Mouse (Mus musculus) retina, adult 2 months (tissue): ENCODE measurements at regions not wholly inside any gene's neighbourhood (a gene's known extent, or its start where the extent isn't known, plus 50 kb on each side); places are given as distances from the start of the nearest gene placed in this dataset.

Experiments
- DNase-seq: peaks from one replicate; pipeline ENCODE4 v3.0.0-alpha.2; 2012; ENCODE audit warnings: low read depth, low spot score

DNA sequence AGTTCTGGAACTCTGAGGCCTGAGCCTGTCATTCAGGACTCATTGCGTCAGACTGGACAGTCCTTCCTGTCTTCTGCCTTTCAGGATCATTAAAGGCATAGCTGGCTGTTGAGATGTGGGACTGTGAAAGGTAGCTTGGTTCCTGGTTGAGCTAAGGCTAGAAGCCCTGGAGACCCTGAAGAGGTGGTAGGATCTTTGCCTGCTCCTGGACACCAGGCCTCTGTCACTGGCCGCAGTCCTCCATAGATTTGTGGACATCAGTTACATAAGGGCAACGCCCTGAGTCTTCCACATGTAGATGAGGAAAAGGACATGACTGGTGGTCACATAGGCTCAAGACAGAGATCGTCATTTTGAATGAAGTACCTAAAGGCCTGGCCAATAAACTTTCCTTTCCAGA is 127.9 kb downstream of the Opa1 start:
- DNase-seq = no peak

DNA sequence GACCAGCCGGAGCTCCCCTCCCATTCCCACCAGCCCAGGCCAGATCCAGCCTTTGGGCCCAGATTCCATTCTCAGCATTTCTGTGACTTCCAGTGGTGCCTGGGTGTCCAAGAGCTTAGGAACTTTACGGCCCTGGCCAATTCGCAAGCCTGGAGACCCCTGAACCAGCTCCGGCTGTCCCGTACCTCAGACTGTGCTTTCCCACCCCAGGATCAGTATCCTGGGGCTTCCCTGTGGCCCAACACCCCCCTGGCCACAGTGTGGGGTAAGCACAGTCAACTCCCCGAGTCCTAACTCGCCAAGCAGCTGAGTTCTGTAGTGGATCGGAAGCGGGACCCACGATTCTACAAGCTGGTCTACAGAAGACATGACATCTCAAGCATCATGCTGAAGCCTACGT is 128.5 kb downstream of the Opa1 start:
- DNase-seq = no peak

DNA sequence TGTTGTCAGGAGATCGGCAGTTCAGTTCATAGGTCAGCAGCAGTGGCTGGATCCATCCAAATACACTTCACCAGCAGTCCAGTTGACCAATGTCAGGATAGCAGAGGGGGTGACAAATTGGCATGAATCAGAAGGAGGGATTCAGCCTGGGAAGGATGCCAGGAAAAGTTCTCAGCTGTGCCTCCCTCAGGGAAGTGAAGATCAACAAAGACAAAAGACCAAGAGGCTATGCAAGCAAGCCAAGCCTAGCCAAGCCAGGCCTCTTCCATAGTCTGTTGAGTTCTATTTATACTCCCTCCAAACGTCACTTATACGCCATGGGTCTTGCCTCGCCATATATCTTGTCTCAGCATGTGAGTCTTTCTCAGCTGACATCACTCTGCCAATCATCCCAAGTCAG is 129.9 kb downstream of the Opa1 start:
- no peak for DNase-seq

DNA sequence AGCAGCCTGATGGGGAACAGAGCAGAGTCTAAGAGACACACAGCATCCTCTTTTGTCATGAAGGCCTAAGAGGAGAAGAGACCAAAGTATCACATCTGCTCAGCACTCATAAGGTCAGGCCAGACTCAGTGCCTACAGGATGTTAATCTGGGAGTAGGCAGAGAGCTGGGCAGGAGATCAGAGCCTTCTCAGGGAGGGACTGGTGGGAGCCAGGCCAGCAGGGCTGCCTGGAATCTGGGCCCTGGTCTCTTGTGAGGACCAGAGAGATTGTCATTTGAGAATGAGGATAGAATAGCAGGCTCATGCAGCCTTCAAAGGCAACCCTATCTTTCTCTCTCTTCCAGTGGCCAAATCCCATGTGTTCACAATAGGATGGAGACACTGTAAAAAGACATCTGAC is 132.3 kb downstream of the Opa1 start:
- DNase-seq = no peak

DNA sequence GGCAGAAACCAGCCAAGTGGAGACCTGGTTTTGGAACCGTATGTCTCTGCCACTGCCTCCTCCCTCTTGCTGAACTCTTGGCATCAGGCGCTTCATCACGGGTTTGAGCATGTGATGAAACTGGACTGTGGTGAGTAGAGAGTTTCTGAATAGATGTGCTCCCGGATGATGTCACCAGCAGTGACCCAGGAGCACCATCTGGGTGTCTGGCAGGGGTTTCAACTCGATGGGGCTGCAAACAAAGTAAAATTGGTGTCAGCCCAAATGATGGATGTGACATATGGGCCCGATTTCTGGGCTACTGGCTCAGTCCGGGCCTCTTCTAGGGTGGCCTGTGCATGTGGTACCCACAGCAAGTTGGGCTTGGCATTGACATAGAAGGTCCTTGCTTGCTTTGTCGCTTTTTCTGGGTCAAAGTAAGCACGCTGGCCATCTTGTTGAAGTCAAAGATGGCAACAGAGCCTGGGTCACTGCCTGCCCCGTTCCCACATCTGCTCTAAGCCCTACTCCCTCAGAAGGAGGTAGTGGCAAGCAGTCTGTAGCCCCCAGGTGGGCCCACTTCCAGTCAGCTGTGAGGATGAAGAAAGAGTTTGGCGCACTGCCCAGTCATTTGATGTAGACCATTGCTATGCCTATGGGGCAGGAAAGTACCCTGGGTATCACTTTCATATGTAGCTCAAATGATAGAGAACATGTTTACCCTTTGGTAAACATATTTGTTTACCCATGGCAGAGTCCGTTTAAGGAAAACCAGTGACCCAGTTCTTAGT is 133.0 kb downstream of the Opa1 start:
- no peak for DNase-seq

DNA sequence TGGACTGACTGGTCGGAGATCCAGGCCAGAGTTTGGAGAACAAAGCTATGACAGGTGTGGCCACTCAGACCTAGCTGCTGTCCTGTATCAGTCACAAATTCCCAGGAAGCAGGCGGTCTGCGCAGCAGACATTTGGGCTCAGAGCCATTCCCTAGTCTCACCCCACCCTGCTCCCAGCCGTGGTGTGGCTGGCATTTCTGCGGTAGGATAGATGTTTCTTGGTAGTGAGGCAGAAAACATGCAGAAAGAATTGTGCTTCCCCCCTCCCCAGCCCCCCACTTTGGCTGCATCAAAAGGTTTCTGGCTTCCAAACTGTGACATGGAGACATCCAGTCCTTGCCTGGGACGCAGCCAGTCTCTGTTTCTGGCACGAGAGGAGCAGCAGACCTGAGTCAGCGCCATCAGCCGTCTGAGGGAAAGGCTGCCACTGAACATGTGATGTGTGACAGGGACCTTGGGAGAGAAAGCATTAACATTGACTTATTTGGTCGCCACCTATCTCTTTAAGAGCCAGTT is 135.5 kb downstream of the Opa1 start:
- DNase-seq = no peak

DNA sequence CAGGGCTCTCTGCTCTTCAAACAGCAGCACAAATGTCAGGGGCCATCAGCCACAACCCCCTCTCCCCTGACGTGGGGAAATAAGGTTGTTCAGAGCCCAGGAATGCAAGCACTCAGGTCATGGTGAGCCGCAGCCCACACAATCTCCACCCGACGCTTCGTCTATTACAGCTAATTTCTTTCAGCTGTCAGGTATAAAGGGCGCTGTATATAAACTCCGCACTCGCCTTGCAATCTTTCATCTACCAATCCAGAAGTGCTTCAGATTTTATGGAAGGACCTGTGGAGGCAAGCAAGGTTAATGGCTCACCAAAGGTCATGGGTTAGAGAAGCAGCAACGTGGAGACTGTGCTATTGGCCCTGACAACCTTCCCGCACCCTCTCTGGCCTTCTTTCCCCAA is 139.8 kb downstream of the Opa1 start:
- no peak for DNase-seq

DNA sequence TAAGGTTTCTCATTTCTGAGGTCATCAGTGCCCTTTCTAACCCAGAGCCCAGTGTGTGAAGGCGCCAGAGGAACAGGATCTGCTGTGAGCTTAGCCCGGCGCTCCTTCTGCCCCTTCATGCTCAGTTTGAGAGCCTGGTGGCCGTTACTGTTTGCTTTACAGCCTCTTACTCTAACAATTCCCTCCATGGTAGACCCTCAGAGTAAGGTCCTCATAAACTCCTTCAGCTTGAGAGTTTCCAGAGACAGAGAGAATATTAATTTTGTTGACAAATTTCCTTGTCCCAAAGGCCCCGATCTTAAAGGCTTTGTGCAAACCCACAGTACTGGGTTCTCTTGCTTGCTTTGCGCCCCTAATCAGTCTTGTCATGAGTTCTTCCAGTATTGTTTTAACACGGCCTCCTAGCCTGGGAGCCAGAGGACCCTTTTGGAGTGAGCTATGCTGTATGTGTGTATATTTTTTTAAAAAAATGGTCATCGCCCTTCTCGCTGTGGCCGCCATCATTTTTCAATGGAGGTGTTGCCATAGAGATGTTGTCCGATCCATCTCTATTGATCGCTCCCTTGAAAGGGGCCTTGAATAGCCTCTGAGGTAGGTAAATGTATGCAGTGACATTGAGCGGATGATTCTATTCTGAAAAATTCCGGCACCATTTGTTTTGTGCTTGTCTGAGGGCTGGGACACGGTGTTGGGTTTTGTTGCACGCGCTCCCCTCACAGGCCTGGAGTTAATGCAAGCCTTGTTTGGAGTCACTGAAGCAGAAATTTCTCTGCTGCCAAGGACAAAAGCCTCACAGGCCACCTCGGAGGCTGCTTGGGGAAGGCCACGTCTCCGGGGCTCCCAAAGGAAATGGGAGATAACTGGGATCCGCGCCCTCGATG is 140.7 kb downstream of the Opa1 start:
- no peak for DNase-seq

DNA sequence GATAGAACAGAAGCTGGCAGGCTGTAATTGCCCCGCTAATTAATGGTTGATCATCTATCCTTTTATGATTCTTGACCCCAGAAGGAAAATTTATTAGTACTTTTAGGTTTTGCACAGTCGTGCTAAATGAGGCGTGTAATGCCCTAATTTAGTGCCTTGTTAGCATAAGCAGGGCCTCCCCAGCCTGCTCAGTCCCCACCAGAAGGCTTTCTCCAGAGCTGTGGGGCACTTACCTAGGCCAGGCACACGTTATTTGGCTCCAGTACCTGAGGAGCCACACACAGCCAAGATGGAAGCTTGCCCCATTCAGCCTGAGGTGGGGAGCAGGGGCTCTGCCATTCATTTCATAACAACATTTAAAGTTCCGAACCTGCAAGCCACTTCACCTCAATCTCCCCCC is 146.0 kb downstream of the Opa1 start:
- no peak for DNase-seq

DNA sequence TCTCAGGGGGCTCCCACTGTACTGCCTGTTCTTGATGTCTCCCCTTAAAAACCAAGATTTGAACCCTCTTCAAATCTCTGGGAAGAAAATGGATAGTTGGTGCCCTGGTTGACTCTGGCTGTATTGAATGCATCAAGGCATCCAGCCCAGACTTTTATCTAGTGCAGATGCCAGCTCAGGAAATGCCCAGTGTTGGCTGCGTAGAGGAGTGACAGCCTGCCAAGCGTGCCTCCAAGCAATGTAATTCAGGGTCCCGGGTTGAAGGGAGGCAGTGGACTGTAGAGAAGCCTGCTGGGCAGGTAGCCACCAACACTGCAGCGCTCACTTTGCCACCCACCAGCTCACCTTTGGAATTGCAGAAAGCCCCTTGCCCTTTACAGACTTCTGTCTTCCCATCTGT is 146.4 kb downstream of the Opa1 start:
- DNase-seq = no peak

DNA sequence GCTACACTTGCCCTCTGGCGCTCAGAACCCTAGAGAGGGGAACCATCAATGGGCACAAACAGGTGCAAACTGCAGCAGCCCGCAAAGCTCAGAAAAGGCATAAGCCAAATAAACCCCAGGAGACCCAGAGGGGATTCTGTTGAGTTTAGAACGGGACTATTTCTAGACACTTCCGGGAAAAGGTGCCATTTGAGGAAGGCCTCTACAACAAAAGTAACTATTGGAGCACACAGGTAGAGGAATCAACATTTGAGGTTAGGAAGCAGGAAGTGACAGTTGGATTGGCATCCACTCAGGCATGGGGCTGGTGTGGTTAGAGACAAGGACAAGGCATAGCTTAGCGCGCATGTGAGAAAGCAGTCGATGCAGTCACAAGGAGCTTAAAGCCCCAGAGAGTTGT is 148.3 kb downstream of the Opa1 start:
- no peak for DNase-seq

DNA sequence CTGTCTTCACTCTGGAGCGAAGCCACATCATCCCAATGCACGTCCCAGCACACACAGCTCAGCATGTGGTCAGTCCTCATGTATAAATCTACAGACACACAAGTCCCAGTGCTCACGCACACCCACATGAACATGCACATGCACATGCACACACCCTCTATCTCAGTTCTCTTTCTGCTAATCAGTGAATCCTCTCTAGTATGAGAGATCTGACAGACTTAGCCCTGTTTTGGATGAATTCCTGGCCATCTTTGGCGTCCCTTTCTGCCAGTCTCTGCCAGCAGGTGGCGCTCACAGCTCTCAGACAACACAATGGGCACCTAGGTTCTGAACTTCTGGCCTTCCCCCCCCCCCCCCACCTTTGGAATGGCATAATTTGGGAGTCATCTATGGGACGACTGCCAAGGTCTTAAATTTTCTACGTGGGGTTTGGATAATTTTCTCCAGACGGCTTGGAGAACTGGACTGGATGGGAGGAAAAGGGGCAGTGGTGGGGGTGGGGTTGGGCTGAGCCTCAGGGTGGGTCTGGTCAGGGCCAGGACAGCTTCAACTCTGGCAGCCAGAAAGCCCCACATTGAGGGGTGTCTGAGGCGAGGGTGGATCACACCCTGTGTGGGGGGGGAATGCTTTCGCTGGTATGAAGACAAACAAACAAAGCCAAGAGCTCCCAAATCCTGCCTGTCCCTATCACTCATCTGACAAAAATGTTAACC is 149.8 kb downstream of the Opa1 start:
- peak; percentile 45 for DNase-seq

DNA sequence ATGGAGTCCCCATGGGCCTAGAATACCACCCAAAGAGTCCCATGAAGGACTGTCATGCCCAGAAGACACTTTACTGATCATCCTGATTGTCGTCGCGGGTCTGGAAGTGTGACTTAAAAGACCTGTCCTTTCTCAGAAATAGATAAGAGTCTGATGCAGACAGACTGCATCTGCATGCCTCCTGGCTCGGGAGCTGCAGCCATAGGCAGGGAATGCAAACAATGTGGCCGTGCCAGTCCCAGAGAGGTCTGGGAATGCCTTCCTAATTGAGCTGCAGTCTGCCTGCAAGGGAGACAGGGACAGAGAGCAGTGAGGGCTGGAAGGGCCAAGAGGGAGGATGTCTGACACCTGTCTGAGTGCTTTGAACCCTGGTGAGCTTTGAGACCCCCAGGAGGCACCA is 150.9 kb downstream of the Opa1 start:
- DNase-seq = no peak

DNA sequence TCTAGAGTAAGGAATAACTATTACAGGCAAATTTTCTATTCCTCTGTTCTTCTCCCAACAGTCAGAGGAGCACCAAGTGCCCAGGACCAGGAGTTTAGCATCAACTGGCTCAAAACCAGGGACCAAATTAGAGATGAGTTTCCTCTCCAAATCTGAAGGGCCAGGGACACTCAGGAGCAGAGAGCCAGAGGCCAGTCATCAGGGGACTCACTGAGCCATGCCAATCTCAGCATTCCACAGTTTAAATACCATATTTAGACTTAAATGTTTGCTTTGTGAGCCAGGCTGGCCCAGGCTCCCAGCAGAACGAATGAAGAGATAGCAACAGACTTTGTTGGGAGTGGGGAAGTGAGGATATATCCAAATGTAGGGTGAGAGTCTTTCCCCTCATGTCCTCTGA is 153.8 kb downstream of the Opa1 start:
- no peak for DNase-seq

DNA sequence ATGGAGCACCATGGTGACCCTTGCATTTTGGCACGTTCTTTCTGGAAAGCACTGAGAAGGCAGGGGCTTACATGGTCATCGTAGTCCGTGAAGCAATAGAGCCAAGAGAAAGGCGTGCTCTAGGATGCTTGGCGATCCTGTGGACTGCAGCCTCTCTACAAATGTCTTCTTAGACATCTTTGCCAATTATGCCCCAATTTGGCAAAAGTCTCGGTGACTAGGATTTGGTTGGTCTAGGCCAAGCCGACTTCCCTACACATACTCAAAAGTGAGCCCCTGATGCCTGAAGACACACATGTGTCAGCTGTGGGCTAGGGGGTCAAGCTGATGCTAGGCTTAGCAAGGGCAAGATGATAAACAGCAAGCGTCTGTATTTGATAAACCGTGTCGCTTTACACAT is 154.7 kb downstream of the Opa1 start:
- no peak for DNase-seq

DNA sequence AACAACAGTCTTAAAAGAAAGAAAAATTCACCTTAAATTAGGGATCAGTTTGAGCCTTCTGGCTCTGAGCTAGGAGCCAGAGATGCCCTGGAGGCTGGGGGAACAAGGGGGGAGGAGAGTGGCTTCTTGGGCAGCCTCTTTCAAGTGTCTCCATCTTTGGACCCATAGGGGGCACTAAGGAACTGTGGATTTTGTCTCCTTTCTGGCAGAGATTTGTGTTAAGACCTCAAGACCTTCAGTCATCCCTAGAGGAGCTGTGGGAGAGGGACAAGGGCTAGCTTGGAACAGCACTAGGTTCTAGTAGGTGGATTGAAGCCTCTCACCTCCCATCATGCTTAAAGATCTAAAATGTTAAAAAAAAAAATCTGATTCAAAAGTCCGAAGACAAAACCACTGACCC is 155.2 kb downstream of the Opa1 start:
- DNase-seq = no peak

DNA sequence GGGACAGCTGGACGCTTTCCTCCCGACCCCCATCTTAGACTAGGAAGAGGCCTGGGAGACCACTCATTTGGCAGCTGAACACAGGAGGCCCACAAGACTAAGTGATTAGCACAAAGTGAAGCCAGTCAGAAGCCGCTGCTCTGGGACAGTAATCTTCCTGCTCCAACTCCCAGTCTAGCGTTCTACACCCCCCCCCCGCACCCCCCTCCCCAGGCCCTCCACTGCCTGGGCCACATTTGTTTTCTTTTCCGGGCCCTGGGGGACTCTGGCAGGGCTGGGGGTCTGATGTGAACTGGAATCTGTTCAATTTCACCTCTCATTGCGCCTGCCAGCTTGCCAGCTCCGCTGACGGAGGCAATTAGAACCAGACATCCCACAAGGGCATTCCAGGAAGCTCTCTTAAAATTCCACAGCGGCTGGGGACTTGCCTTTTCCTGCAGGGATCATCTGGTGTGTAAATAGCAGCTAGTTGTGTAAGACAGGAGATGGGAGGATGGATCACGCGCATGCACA is 155.7 kb downstream of the Opa1 start:
- no peak for DNase-seq

DNA sequence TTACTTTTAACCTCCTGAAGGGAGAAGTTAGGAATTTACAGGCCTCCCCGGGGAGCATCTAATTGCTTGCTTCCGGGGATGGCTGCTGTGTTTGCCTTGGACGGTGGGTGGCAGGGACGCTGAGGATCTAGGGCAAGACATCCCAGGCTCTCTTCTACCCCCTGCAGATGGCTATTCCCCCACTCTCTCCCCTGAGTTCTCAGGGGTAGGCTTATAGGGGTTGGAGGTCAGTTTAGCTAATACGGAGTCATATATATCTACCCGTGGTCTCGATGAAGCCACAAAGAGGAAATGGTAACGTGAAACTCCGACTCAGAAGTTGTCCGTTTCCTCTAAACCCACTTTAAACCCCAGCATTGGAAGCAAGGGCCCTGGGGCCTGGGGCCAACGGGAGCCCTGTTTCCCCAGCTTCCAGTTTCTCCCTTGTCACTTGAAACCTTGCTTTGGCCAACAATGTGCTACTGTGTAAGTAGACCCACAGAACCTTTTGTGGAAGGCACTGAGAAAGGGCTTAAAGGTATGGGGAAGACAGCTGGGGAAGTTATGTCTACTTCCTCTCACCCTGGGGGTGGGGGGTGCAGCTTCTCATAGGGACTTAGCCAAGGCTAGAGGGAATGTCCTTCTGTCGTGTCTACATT is 156.4 kb downstream of the Opa1 start:
- DNase-seq = no peak

DNA sequence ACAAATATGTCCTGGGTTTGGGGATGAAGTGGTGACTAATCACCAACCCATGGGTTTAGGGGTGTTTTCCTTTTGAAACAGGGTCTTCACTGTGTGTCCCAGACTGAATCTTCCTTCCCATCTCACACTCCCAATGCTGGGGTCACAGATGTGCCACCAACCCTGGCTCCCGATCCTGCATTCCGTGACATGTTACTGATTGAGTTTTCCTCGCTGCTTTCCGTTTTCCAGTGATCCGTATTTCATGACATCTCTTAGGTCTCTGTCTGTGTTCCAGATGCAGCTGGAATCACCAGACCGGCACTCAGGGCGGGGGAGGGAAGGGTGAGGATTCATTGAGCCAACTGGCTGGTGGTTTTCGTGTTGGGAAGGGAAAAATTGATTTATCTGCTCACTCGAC is 157.1 kb downstream of the Opa1 start:
- no peak for DNase-seq

DNA sequence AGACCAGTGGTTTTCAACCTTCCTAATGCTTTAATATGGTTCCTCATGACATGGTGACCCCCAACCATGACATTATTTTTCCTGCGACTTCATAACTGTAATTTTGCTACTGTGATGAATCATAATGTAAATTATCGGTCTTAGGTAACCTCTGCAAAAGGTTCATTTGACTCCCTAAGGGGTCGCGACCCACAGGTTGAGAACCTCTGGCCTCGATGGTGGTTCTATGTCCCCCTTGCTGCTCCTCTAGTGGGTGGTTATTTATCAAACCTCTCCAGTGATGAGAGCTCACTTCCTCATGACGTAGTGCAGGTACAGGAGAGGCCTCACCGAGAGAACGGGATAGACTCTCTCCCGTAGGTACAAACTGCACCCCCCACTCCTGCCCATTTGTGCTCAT is 158.9 kb downstream of the Opa1 start:
- no peak for DNase-seq

DNA sequence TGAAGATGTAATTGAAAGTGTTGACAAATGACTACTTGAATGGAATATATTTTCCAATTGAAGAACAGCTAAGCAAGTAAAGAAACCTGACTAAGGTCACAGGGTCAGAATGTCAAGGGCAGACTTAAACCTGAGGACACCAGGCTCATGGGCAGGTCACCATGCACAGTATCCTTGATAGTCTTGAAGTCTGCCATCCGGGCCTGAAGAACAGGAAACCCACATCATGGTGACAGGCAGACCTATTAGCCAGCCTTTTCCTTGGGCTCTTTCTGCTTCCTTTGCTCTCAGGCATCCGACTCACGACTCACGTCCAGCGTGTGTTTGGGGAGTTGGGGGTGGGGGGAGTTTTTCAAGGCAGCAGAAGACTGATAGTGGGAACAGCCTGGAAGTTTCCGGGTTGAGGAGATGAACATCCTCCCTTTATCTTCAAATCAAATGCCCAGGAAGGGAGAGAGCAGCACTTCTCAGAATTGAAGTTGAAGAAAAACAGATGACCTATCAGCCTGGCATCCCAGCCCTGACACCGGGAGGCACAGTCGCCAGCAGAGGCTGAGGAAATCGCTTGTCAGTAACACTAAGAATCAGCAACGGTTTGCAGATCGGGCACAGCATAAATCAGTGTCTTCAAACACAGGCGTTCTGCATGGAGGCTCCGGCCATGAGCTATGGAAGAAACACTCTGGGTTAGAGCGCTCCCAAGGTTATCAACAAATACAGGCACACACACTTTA is 163.5 kb downstream of the Opa1 start:
- no peak for DNase-seq
